Mouse (Mus musculus): ENCODE data around the gene Nlrx1.
A peak's percentile ranks its signal among the peaks of the same experiment; 100 is the strongest.

Nlrx1 gene

GRCm38 (mm10) chr9:44268027-44268360 is 405 bp downstream of the Nlrx1 start:
- DNase-seq (ENCODE audit: low spot score), result peak; percentile 86

- no peak for DNase-seq (ENCODE audit: low spot score)
Measured at GRCm38 (mm10) chr9:44267319-44268026, 926 bp downstream of the Nlrx1 start.

DNA sequence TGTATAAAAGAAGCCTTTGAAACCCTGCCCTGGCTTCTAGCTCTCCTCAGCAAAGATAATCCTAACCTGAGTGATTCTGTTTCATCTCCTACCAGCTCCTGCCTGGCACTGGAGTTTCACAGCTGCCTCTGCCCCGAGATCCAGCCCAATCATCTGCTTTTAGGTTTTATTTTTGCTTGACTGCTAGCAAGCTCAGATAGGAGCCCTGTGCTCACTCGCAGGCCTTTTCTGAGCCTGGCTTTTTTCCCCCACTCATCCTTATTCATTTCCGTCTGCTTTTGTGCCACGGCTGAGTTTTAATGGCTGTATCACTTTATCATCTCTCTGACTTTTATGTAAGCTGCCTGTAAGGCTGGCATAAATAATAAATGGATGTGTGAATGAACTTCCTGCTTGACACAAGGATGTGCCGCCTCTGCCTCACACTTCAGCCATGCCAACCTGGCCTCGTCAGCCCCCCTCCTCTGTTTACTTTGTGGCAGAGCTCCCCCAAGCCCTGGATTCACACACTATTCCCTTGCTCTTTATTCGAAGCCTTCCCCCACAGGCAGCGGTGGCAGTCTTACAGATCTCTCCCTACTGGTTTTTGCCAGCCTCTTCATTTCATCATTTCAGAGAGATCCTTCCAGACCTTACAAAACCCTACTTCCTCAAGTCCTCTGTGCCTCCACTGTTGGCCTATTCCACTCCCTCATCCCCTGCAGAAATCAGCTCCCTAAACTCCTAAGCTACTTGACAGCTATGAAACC is 1.7 kb downstream of the Nlrx1 start:
- no peak for DNase-seq (ENCODE audit: low spot score)

DNA sequence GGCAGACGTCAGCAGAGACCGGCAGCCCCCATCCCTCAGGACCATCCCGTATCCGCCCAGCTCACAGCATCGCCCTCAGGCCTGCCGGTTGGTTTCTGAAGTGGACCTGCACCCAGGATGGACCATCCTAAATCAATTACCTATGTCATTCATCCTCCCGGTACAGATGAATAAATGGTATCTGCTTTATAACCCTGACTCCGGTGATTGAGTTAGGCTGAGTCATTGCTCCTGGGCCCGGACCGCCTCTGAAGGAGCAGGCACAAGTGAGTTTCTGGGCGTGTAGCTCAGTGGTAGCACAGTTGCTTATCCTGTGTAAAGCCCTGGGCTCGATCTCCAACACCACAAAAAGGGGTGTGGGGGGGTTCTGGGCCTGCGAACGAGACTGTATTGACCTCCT is 7.0 kb downstream of the Nlrx1 start:
- DNase-seq (ENCODE audit: low spot score), result no peak

- DNase-seq (ENCODE audit: low spot score), result no peak
Measured at GRCm38 (mm10) chr9:44259014-44259413, 9.4 kb downstream of the Nlrx1 start.

GRCm38 (mm10) chr9:44256213-44256612 is 12.2 kb downstream of the Nlrx1 start:
- no peak for DNase-seq (ENCODE audit: low spot score)

GRCm38 (mm10) chr9:44255136-44255521 is 13.3 kb downstream of the Nlrx1 start:
- DNase-seq (ENCODE audit: low spot score), result no peak

GRCm38 (mm10) chr9:44254508-44255135 is 13.8 kb downstream of the Nlrx1 start:
- DNase-seq (ENCODE audit: low spot score), result no peak

- no peak for DNase-seq (ENCODE audit: low spot score)
Measured at GRCm38 (mm10) chr9:44253441-44253840, 15.0 kb downstream of the Nlrx1 start.

DNA sequence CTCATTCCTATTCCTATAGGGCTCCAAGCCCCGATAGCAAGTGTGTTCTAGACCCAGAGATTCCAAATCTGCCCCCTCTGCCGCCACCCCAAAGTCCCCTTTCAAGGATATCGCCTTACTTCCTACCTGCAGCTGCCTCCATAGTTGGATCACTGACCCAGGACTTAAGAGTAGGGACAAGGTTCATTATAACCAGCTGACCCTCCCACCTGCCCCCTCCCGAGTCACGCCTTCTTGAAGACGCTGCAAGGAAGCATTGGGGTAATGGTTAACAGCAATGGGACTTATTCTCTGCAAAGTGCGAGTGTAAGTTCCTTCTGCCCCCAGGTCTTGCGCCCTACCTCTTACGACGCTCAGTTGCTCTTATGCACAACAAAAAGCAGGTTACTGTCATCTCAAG is 17.1 kb downstream of the Nlrx1 start, which contains the start of gene Pdzd3:
TSS of gene Pdzd3 (minus strand) at position 158 of the 400 bp plus-strand sequence.
- DNase-seq (ENCODE audit: low spot score), result no peak

- no peak for DNase-seq (ENCODE audit: low spot score)
Measured at GRCm38 (mm10) chr9:44250445-44250844, 18.0 kb downstream of the Nlrx1 start.

DNA sequence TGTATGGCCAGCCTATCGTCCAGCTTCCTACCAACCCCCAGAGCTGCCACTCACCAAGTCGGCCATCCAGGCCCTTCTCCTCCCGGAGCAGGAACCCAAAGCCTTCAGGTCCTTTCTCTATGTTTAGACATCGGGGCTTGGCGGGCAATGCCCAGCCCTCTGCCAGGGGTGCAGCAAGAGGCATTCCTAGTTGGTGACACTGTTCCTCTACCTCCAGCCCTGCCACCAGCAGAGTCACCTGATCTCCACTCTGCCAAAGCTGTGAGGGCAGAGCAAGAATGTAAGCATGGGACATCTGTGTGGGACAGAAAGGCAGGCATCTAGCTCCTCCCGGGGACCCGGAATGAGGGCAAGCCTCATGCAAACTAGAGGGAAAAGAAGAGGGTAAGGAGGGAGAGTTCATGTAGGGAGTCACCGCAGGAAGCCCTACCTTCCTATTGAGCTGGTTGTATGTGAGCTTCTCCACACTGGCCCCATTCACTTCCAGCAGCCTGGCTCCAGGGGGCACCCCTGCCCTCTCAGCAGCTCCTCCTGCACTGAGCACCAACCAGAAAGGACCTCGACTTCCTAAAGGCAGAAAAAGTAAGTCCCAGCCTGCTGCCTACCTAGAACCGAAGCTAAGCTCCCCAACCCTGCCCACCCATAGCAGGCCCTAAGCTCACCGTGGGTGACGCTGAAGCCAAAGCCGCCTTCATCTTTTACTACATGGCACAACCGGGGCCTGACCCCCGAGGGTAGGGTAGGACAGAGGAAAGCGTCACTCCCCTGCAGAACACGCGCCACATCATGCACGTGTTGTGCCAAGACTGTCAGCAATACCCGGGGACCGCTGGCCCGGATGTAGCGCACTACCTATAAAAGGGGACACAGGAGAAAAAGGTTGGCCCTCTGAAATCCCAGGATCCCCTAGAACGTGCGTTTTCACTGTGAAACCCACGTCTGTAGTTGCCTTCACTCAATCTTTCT is 18.9 kb downstream of the Nlrx1 start:
- peak; percentile 52 for DNase-seq (ENCODE audit: low spot score)

GRCm38 (mm10) chr9:44247907-44248306 is 20.5 kb downstream of the Nlrx1 start:
- no peak for DNase-seq (ENCODE audit: low spot score)

- no peak for DNase-seq (ENCODE audit: low spot score)
Measured at GRCm38 (mm10) chr9:44243621-44244020, 24.8 kb downstream of the Nlrx1 start.

GRCm38 (mm10) chr9:44241418-44241817 is 27.0 kb downstream of the Nlrx1 start:
- no peak for DNase-seq (ENCODE audit: low spot score)

GRCm38 (mm10) chr9:44240911-44241310 is 27.5 kb downstream of the Nlrx1 start:
- no peak for DNase-seq (ENCODE audit: low spot score)

- DNase-seq (ENCODE audit: low spot score), result no peak
Measured at GRCm38 (mm10) chr9:44240399-44240798, 28.0 kb downstream of the Nlrx1 start, which contains the start of gene Ccdc153. Gene Ccdc153 (plus strand): TSS chr9:44240676.

DNA sequence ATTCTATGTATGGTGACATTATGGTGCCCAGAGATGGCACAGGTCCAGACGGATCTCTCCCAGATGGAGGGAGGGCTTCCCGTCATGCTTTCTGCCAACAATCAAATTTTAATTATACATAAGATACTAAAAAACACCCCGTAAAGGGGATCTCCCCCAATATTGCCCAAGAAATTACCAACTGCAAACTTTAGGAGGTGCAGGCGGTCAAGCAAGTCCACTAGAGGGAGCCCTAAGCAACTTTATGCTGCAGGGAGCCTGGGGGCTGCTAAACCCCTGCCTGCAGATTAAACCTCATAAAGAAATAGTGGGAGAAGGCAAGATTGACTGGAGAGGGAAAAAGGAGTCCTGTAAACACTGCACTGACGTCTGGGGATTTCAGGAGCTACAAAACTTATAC is 29.0 kb downstream of the Nlrx1 start:
- peak; percentile 54 for DNase-seq (ENCODE audit: low spot score)

- DNase-seq (ENCODE audit: low spot score), result no peak
Measured at GRCm38 (mm10) chr9:44238501-44239190, 29.8 kb downstream of the Nlrx1 start.

GRCm38 (mm10) chr9:44237128-44237527 is 31.3 kb downstream of the Nlrx1 start:
- DNase-seq (ENCODE audit: low spot score), result no peak

- no peak for DNase-seq (ENCODE audit: low spot score)
Measured at GRCm38 (mm10) chr9:44236601-44237000, 31.8 kb downstream of the Nlrx1 start.
